Mouse (Mus musculus): ENCODE results near the gene Jchain. TPM values are rescaled to one million over a fixed set of nuclear protein-coding genes. Genes with fewer than 3 reads are reported as not detected.
"Not testable (repeated sequence)": the region's sequence is repeated elsewhere in the genome, so short reads cannot be mapped to it uniquely, and the experiment has no call there.

Jchain gene
- polyA plus RNA-seq, 1 experiment from 2014 or later: 0.10 TPM

DNA sequence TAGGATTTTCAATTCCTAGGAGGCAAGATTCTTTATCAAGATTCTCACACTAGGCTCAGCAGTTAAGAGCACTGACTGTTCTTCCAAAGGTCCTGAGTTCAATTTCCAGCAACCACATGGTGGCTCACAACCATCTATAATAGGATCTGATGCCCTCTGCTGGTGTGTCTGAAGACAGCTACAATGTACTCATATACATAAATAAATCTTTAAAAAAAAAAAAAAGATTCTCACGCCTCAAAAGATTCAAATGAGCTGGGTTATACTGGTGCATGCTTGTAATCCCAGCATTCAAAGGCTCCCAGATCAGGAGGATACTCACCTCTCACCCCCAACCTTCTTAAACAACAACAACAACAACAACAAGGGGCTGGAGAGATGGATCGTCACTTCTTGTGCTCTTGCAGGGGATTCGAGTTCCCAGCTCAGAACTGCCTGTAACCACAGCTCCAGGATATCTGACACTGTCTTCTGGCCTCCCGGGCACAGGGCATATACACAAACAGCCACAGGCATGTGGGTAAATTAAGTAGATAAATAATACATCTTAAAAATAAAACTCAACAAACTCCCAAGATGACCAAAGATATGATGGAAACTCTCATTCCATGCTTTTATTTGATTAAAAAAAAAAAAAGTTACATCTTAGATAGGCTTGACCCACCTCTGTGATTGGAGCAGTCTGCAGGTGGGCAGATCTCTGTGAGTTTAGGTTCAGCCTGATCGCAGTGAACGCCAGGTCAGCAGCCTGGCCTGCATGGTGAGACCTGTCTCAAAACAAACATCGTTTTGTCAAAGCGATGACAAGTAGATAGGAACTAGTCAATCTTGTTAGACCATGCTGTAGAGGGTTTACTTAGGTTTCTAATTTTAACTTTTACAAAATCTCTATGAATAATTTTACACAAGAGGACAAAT is 35.4 kb upstream of the Jchain start:
- H3K9ac ChIP-seq (ENCODE audit: low read length): no peak overlapping the region
- no peak overlapping the region for H3K4me3 ChIP-seq (ENCODE audit: low read length)
- 57% methylated on average over 8 of the region's 8 CpGs for WGBS
- peaks cover 6% of the 10 kb centered on the region; the same call in 1 of the 2 replicates for H3K4me1 ChIP-seq (replicated peaks; ENCODE audit: control insufficient read depth, insufficient read depth, low read length)
- H3K36me3 ChIP-seq (ENCODE audit: control insufficient read depth, insufficient read depth, low read length): no peaks in the 10 kb centered on the region
- H3K4me2 ChIP-seq (ENCODE audit: low read depth, low read length): no peak overlapping the region
- no peak for ATAC-seq (ENCODE audit: low read depth)
- no peaks in the 10 kb centered on the region for H3K27me3 ChIP-seq (ENCODE audit: control insufficient read depth, insufficient read depth, low read depth, low read length)
- no peak overlapping the region for H3K27ac ChIP-seq (ENCODE audit: low read length)
- H3K9me3 ChIP-seq (ENCODE audit: control insufficient read depth, low read length): no peaks in the 10 kb centered on the region

DNA sequence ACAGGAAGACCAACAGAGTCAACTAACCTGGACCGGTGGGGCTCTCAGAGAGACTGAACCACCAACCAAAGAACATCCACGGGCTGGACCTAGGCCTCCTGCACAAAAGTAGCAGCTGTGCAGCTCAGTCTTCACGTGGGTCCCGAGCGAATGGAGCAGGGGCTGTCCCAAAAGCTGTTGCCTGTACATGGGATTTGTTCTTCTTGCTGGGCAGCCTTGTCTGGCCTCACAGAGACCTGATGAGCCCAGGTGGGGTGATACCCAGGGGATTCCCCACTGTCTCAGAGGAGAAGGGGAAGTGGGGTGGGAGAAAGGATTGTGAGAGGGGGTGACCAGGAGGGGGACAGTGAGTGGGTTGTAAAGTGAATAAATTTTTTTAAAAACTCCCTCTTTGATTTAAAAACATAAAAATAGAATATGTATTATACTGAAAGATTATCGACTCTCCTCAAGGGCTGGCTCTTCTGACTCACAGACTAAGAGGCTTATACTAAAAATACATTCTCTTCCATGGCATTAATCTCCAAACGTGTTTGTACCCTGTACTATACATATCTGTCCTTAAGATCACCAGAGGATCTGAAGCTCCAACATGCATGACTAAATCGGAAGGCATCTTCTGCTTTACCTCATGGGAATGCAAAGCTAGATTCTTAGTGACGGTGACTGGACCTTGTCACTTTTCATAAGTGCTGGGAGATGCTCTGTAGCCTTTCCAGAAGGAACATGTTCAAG is 33.6 kb upstream of the Jchain start:
- 85% methylated on average over 9 of the region's 9 CpGs for WGBS
- ATAC-seq (ENCODE audit: low read depth): no peak
- Histone ChIP-seq H3K4me2 (ENCODE audit: low read depth, low read length) (no peak overlapping the region), H3K4me1 (replicated peaks; ENCODE audit: control insufficient read depth, insufficient read depth, low read length) (peaks cover 5% of the 10 kb centered on the region; the same call in 1 of the 2 replicates), H3K27me3 (ENCODE audit: control insufficient read depth, insufficient read depth, low read depth, low read length) (no peaks in the 10 kb centered on the region), H3K36me3 (ENCODE audit: control insufficient read depth, insufficient read depth, low read length) (no peaks in the 10 kb centered on the region), H3K4me3 (ENCODE audit: low read length) (no peak overlapping the region), H3K27ac (ENCODE audit: low read length) (no peak overlapping the region), H3K9me3 (ENCODE audit: control insufficient read depth, low read length) (no peaks in the 10 kb centered on the region), H3K9ac (ENCODE audit: low read length) (no peak overlapping the region)

GRCm38 (mm10) chr5:88558991-88559390 is 31.3 kb upstream of the Jchain start:
- Histone ChIP-seq H3K9ac (ENCODE audit: low read length) (no peak overlapping the region), H3K9me3 (ENCODE audit: control insufficient read depth, low read length) (no peaks in the 10 kb centered on the region), H3K4me3 (ENCODE audit: low read length) (no peak overlapping the region), H3K27ac (ENCODE audit: low read length) (no peak overlapping the region), H3K4me1 (replicated peaks; ENCODE audit: control insufficient read depth, insufficient read depth, low read length) (peaks cover 16% of the 10 kb centered on the region), H3K4me2 (ENCODE audit: low read depth, low read length) (no peak overlapping the region), H3K27me3 (ENCODE audit: control insufficient read depth, insufficient read depth, low read depth, low read length) (no peaks in the 10 kb centered on the region), H3K36me3 (ENCODE audit: control insufficient read depth, insufficient read depth, low read length) (peaks cover 2% of the 10 kb centered on the region)
- WGBS: 22% methylated on average over 1 of the region's 1 CpGs
- ATAC-seq (ENCODE audit: low read depth): no peak

DNA sequence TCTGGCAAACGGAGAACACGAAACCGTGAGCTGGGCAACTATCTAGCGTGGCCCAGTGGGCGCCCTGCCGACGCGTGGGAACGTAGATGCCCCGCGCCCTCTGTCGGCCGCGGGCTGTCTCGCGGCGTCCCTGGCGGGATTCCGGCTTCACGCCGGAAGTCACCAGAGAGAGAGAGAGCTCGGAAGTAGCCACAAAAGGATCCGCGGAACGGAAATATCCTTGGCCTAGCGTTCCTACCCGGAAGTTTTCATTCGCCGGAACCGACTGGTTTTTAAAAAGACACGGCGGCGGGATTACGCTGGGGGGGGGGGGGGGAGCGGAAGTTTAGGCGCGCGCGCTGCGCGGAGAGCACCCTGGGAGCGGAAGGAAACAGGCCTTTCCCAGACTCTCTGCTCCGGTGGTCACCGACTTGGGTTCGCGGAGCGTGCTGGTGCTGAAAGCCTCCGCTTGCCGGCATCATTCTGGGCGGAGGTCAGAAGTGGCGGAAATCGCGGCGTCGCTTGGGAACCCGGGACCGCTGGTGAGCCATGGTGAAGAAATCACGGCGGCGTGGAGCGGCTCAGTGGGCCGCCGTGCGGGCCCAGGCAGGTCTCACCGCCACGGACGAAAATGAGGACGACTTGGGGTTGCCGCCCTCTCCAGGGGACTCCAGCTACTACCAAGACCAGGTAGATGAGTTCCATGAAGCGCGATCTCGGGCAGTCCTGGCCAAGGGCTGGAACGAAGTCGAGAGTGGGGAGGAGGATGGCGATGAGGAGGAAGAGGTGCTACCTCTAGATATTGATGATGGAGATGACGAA is 26.6 kb upstream of the Jchain start, which contains the start of gene Utp3:
Utp3 (plus strand) TSS at position 377 of the 801 bp plus-strand sequence.
- WGBS: under 1% methylated on average over 75 of the region's 76 CpGs
- H3K27ac ChIP-seq (ENCODE audit: low read length): peak within 1 kb of the TSS; percentile 96
- peak within 1 kb of the TSS; percentile 95 for H3K9ac ChIP-seq (ENCODE audit: low read length)
- peaks cover 2% of the 10 kb centered on the region for H3K36me3 ChIP-seq (ENCODE audit: control insufficient read depth, insufficient read depth, low read length)
- peak within 1 kb of the TSS; percentile 91 for H3K4me3 ChIP-seq (ENCODE audit: low read length)
- peak within 1 kb of the TSS; percentile 92 for H3K4me2 ChIP-seq (ENCODE audit: low read depth, low read length)
- ATAC-seq (ENCODE audit: low read depth): peak; percentile 96
- no peaks in the 10 kb centered on the region for H3K27me3 ChIP-seq (ENCODE audit: control insufficient read depth, insufficient read depth, low read depth, low read length)
- H3K4me1 ChIP-seq (replicated peaks; ENCODE audit: control insufficient read depth, insufficient read depth, low read length): peaks cover 18% of the 10 kb centered on the region
- no peaks in the 10 kb centered on the region for H3K9me3 ChIP-seq (ENCODE audit: control insufficient read depth, low read length)

DNA sequence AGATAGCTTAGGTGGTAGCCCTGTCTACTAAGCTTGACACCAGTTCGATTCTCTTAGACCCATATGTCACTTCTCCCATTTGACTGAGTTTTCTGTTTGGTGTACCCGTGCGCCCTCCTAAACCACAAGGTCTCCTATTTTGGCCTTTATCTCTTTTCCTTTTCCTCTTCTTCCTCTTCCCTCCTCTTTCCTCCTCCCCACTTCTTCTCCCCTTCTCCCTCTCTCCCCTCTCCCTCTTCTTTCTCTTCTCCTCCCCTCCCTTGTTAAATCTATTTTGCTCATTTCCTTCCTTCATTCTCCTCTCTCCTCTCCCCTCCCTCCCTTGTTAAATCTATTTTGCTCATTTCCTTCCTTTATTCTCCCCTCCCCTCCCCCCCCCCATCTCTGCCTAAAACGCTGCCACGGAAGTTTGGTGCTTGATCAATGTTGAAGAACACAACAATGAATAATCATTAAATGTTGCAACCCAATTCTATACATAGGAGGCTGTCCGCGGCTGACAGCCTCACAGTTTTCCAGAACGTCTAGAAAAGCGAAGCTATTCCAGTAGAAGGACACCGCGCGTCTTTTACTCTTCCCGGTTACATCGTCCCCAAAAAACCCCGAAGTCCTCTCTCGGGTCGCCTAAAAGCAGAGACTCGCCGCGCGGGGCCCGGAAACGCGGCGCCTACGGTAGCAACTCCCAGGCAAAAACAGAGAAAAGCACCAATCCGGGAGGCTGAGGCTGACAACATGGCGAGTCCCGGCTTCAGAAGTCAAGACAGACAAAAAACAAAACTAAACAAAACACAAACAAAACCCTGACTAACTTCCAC is 25.8 kb upstream of the Jchain start:
- Histone ChIP-seq H3K27me3 (ENCODE audit: control insufficient read depth, insufficient read depth, low read depth, low read length) (no peaks in the 10 kb centered on the region), H3K4me3 (ENCODE audit: low read length) (peak overlapping the region; percentile 91), H3K4me2 (ENCODE audit: low read depth, low read length) (peak overlapping the region; percentile 65), H3K36me3 (ENCODE audit: control insufficient read depth, insufficient read depth, low read length) (peaks cover 2% of the 10 kb centered on the region), H3K9ac (ENCODE audit: low read length) (peak overlapping the region; percentile 78), H3K4me1 (replicated peaks; ENCODE audit: control insufficient read depth, insufficient read depth, low read length) (peaks cover 18% of the 10 kb centered on the region), H3K27ac (ENCODE audit: low read length) (peak overlapping the region; percentile 96), H3K9me3 (ENCODE audit: control insufficient read depth, low read length) (no peaks in the 10 kb centered on the region)
- 7% methylated on average over 29 of the region's 29 CpGs for WGBS
- peak; percentile 73 for ATAC-seq (ENCODE audit: low read depth)

DNA sequence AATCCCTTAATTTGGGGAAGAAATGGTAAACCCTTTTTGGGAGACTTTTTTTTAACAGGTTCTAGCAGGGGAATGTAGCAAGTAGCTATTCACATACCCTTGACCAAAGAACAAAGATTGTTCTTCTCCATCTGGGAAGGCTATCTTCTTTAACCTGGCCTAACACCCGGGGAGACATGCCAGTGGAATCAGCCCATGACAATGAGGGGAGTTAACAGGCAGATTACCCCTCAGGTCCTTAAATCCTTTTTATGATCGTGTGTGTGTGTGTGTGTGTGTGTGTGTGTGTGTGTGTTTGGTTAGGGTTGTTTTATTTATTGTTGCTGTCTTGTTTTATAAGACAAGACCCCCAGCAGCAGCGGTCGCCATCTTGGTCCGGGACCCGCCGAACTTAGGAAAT is 17.8 kb upstream of the Jchain start:
- no peak for ATAC-seq (ENCODE audit: low read depth)
- H3K4me1 ChIP-seq (replicated peaks; ENCODE audit: control insufficient read depth, insufficient read depth, low read length): no peaks in the 10 kb centered on the region
- H3K4me3 ChIP-seq (ENCODE audit: low read length): no peak overlapping the region
- H3K36me3 ChIP-seq (ENCODE audit: control insufficient read depth, insufficient read depth, low read length): no peaks in the 10 kb centered on the region
- no peak overlapping the region for H3K4me2 ChIP-seq (ENCODE audit: low read depth, low read length)
- WGBS: 81% methylated on average over 7 of the region's 7 CpGs
- H3K27me3 ChIP-seq (ENCODE audit: control insufficient read depth, insufficient read depth, low read depth, low read length): no peaks in the 10 kb centered on the region
- H3K9ac ChIP-seq (ENCODE audit: low read length): no peak overlapping the region
- H3K27ac ChIP-seq (ENCODE audit: low read length): no peak overlapping the region
- H3K9me3 ChIP-seq (ENCODE audit: control insufficient read depth, low read length): no peaks in the 10 kb centered on the region

- WGBS: 81% methylated on average over 1 of the region's 1 CpGs
These were observed 16.7 kb upstream of the Jchain start for GRCm38 (mm10) chr5:88544411-88544810.

DNA sequence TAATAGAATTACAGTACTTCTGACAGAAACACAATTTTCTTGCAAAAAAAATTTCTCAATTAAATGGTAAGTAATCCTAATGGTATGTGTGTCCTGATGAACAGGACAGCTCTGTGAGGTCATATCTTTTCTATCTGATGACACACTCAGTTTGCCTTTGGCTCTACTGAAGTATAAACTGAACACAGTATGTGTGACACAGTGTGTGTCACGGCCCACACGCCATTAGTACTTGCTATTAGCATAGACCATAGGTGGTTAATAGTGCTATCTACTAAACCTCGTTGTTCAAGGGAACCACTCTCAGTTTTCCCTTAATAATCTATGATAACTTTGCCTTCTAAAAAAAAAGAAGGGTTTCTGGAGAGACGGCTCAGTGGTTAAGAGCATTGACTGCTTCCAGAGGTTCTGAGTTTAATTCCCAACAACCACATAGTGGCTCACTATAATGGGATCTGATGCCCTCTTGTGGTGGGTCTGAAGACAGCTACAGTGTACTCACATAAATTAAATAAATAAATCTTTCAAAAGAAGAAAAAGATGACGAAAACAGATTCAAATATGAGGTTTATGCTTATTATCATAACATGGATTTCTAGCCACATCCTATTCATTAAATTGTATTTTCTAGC is 15.1 kb upstream of the Jchain start:
- Histone ChIP-seq H3K4me3 (ENCODE audit: low read length) (no peak overlapping the region), H3K4me1 (replicated peaks; ENCODE audit: control insufficient read depth, insufficient read depth, low read length) (no peaks in the 10 kb centered on the region), H3K4me2 (ENCODE audit: low read depth, low read length) (no peak overlapping the region), H3K9me3 (ENCODE audit: control insufficient read depth, low read length) (no peaks in the 10 kb centered on the region), H3K27me3 (ENCODE audit: control insufficient read depth, insufficient read depth, low read depth, low read length) (no peaks in the 10 kb centered on the region), H3K9ac (ENCODE audit: low read length) (no peak overlapping the region), H3K27ac (ENCODE audit: low read length) (no peak overlapping the region), H3K36me3 (ENCODE audit: control insufficient read depth, insufficient read depth, low read length) (no peaks in the 10 kb centered on the region)
- peak; percentile 62; the same call in 1 of the 2 replicates for ATAC-seq (ENCODE audit: low read depth)
- WGBS: 55% methylated on average over 5 of the region's 5 CpGs

More at GRCm38 (mm10) chr5:88544411-88544810, 16.7 kb upstream of the Jchain start:
- not testable (repeated sequence) for H3K4me2 ChIP-seq (ENCODE audit: low read depth, low read length); H3K27me3 ChIP-seq (ENCODE audit: control insufficient read depth, insufficient read depth, low read depth, low read length); H3K4me3 ChIP-seq (ENCODE audit: low read length); H3K9me3 ChIP-seq (ENCODE audit: control insufficient read depth, low read length); H3K27ac ChIP-seq (ENCODE audit: low read length); H3K9ac ChIP-seq (ENCODE audit: low read length); ATAC-seq (ENCODE audit: low read depth); H3K4me1 ChIP-seq (replicated peaks; ENCODE audit: control insufficient read depth, insufficient read depth, low read length); H3K36me3 ChIP-seq (ENCODE audit: control insufficient read depth, insufficient read depth, low read length)
